Mouse (Mus musculus) neural tube, embryonic 12.5 days (tissue): ENCODE measurements around the gene Rars2. TPM values are rescaled to one million over a fixed set of nuclear protein-coding genes. Genes with fewer than 3 reads are reported as not detected.
A peak's percentile ranks its signal among the peaks of the same experiment; 100 is the strongest.

Experiments
- ATAC-seq: fragments of 200-750 bp; cut with Nextera tagmentation; 2 replicates; pipeline ENCODE4 v1.8.0; 2017; ENCODE audit warnings: low read depth, mild to moderate bottlenecking, moderate TSS enrichment, moderate library complexity; ENCODE audit not compliant: low FRiP score
- H3K27ac ChIP-seq: fragments of 300-500 bp; sonication (generic); 2 replicates; pipeline ENCODE4 v1.5.1; 2016
- H3K27me3 ChIP-seq: fragments of 300-500 bp; sonication (generic); replicated peaks from 2 replicates; pipeline ENCODE4 v1.6.1; 2016; ENCODE audit warnings: mild to moderate bottlenecking
- H3K36me3 ChIP-seq: fragments of 300-500 bp; sonication (generic); 2 replicates; pipeline ENCODE4 v1.6.1; 2016; ENCODE audit warnings: mild to moderate bottlenecking
- H3K4me1 ChIP-seq: fragments of 300-500 bp; sonication (generic); 2 replicates; pipeline ENCODE4 v1.6.1; 2016
- H3K4me2 ChIP-seq: fragments of 300-500 bp; sonication (generic); replicated peaks from 2 replicates; pipeline ENCODE4 v1.6.1; 2016; ENCODE audit warnings: mild to moderate bottlenecking
- H3K4me3 ChIP-seq: fragments of 300-500 bp; sonication (generic); 2 replicates; pipeline ENCODE4 v1.5.1; 2016
- H3K9ac ChIP-seq: fragments of 300-500 bp; sonication (generic); 2 replicates; pipeline ENCODE4 v1.6.1; 2016; ENCODE audit warnings: mild to moderate bottlenecking
- H3K9me3 ChIP-seq: fragments of 300-500 bp; sonication (generic); 2 replicates; pipeline ENCODE4 v1.6.1; 2016; ENCODE audit warnings: mild to moderate bottlenecking
- WGBS: fragments of 180-500 bp; shearing (Covaris S2); methylation state at CpG from one replicate; pipeline ENCODE4 v1.1.7; 2016; 5-methylcytosine and 5-hydroxymethylcytosine counted together
- polyA plus RNA-seq: library from polyadenylated mRNA; unstranded; fragments of >200 nt; fragmentation: Nextera tagmentation; extraction: Ambion mirVana; gene quantifications from 2 replicates; pipeline ENCODE4 v1.2.1, GENCODE M21; 2016

Rars2 gene
- polyA plus RNA-seq, 1 experiment from 2014 or later: 63.5 TPM

- Histone ChIP-seq H3K9ac (peak overlapping the region; percentile 83), H3K4me1 (peaks cover 24% of the 10 kb centered on the region), H3K4me2 (peak overlapping the region; percentile 88), H3K9me3 (no peaks in the 10 kb centered on the region), H3K4me3 (peak overlapping the region; percentile 77), H3K27me3 (no peaks in the 10 kb centered on the region), H3K27ac (no peak overlapping the region), H3K36me3 (peaks cover 5% of the 10 kb centered on the region)
- ATAC-seq: no peak
- 68% methylated on average over 6 of the region's 6 CpGs for WGBS
These were observed 1.1 kb upstream of the Rars2 start for GRCm38 (mm10) chr4:34613571-34614145.

- Histone ChIP-seq H3K36me3 (no peaks in the 10 kb centered on the region), H3K4me3 (peak overlapping the region; percentile 77), H3K27ac (0 out of 2 replicates have a peak overlapping the region, but pooled peaks have one; percentile 64), H3K9me3 (no peaks in the 10 kb centered on the region), H3K9ac (peak overlapping the region; percentile 83), H3K27me3 (no peaks in the 10 kb centered on the region), H3K4me2 (peak overlapping the region; percentile 88), H3K4me1 (peaks cover 24% of the 10 kb centered on the region)
- ATAC-seq: peak; percentile 15
- 3% methylated on average over 13 of the region's 13 CpGs for WGBS
These were observed 546 bp downstream of the Rars2 start for GRCm38 (mm10) chr4:34615303-34615702.

GRCm38 (mm10) chr4:34616146-34616545 lies 1.4 kb downstream of the Rars2 start:
- peaks cover 24% of the 10 kb centered on the region for H3K4me1 ChIP-seq
- 41% methylated on average over 8 of the region's 8 CpGs for WGBS
- peak overlapping the region; percentile 88 for H3K4me2 ChIP-seq
- H3K27me3 ChIP-seq: no peaks in the 10 kb centered on the region
- peak overlapping the region; percentile 77 for H3K4me3 ChIP-seq
- no peaks in the 10 kb centered on the region for H3K36me3 ChIP-seq
- peak overlapping the region; percentile 83 for H3K9ac ChIP-seq
- no peak overlapping the region for H3K27ac ChIP-seq
- no peak for ATAC-seq
- no peaks in the 10 kb centered on the region for H3K9me3 ChIP-seq

- ATAC-seq: no peak
- Histone ChIP-seq H3K4me2 (no peak overlapping the region), H3K27me3 (no peaks in the 10 kb centered on the region), H3K9me3 (no peaks in the 10 kb centered on the region), H3K9ac (no peak overlapping the region), H3K4me3 (no peak overlapping the region), H3K36me3 (peaks cover 36% of the 10 kb centered on the region), H3K4me1 (no peaks in the 10 kb centered on the region), H3K27ac (no peak overlapping the region)
- 92% methylated on average over 4 of the region's 4 CpGs for WGBS
These were observed 10.8 kb downstream of the Rars2 start for GRCm38 (mm10) chr4:34625556-34625955.

GRCm38 (mm10) chr4:34626401-34626800 lies 11.6 kb downstream of the Rars2 start:
- H3K36me3 ChIP-seq: peaks cover 40% of the 10 kb centered on the region

GRCm38 (mm10) chr4:34629956-34630355 lies 15.2 kb downstream of the Rars2 start:
- no peak for ATAC-seq
- H3K36me3 ChIP-seq: peaks cover 48% of the 10 kb centered on the region
- no peak overlapping the region for H3K4me3 ChIP-seq
- no peaks in the 10 kb centered on the region for H3K27me3 ChIP-seq
- no peaks in the 10 kb centered on the region for H3K9me3 ChIP-seq
- no peak overlapping the region for H3K4me2 ChIP-seq
- WGBS: 93% methylated on average over 1 of the region's 1 CpGs
- H3K9ac ChIP-seq: no peak overlapping the region
- H3K27ac ChIP-seq: no peak overlapping the region
- no peaks in the 10 kb centered on the region for H3K4me1 ChIP-seq

More at GRCm38 (mm10) chr4:34626401-34626800, 11.6 kb downstream of the Rars2 start:
- no peak overlapping the region for H3K4me2 ChIP-seq
- no peak overlapping the region for H3K4me3 ChIP-seq
- H3K27ac ChIP-seq: no peak overlapping the region
- no peak overlapping the region for H3K9ac ChIP-seq
- no peaks in the 10 kb centered on the region for H3K4me1 ChIP-seq
- H3K27me3 ChIP-seq: no peaks in the 10 kb centered on the region
- no peak for ATAC-seq
- no peaks in the 10 kb centered on the region for H3K9me3 ChIP-seq
- WGBS: 85% methylated on average over 6 of the region's 6 CpGs

GRCm38 (mm10) chr4:34634129-34634528 lies 19.4 kb downstream of the Rars2 start:
- H3K9ac ChIP-seq: no peak overlapping the region
- H3K4me1 ChIP-seq: no peaks in the 10 kb centered on the region
- no peaks in the 10 kb centered on the region for H3K27me3 ChIP-seq
- no peak overlapping the region for H3K27ac ChIP-seq
- no peak for ATAC-seq
- no peak overlapping the region for H3K4me3 ChIP-seq
- H3K4me2 ChIP-seq: no peak overlapping the region
- H3K9me3 ChIP-seq: no peaks in the 10 kb centered on the region
- WGBS: 95% methylated on average over 7 of the region's 7 CpGs
- H3K36me3 ChIP-seq: peaks cover 25% of the 10 kb centered on the region

- 85% methylated on average over 5 of the region's 5 CpGs for WGBS
- ATAC-seq: no peak
- no peaks in the 10 kb centered on the region for H3K9me3 ChIP-seq
These were observed 21.3 kb downstream of the Rars2 start for GRCm38 (mm10) chr4:34636036-34636435.

GRCm38 (mm10) chr4:34637386-34637785 lies 22.6 kb downstream of the Rars2 start:
- Histone ChIP-seq H3K9ac (no peak overlapping the region), H3K27ac (no peak overlapping the region), H3K4me1 (no peaks in the 10 kb centered on the region), H3K9me3 (no peaks in the 10 kb centered on the region), H3K36me3 (peaks cover 34% of the 10 kb centered on the region), H3K4me2 (no peak overlapping the region), H3K4me3 (no peak overlapping the region), H3K27me3 (no peaks in the 10 kb centered on the region)
- 92% methylated on average over 7 of the region's 7 CpGs for WGBS
- no peak for ATAC-seq

More at GRCm38 (mm10) chr4:34636036-34636435, 21.3 kb downstream of the Rars2 start:
- Histone ChIP-seq H3K27ac (no peak overlapping the region), H3K4me1 (no peaks in the 10 kb centered on the region), H3K27me3 (no peaks in the 10 kb centered on the region), H3K9ac (no peak overlapping the region), H3K4me3 (no peak overlapping the region), H3K4me2 (no peak overlapping the region), H3K36me3 (peaks cover 33% of the 10 kb centered on the region)

GRCm38 (mm10) chr4:34637851-34638250 lies 23.1 kb downstream of the Rars2 start:
- no peak overlapping the region for H3K4me3 ChIP-seq
- H3K4me2 ChIP-seq: no peak overlapping the region
- H3K9ac ChIP-seq: no peak overlapping the region
- H3K27ac ChIP-seq: no peak overlapping the region
- peaks cover 34% of the 10 kb centered on the region for H3K36me3 ChIP-seq
- 92% methylated on average over 4 of the region's 4 CpGs for WGBS
- no peaks in the 10 kb centered on the region for H3K27me3 ChIP-seq
- H3K9me3 ChIP-seq: no peaks in the 10 kb centered on the region
- ATAC-seq: no peak
- no peaks in the 10 kb centered on the region for H3K4me1 ChIP-seq

- WGBS: 71% methylated on average over 5 of the region's 5 CpGs
- H3K27ac ChIP-seq: no peak overlapping the region
- no peaks in the 10 kb centered on the region for H3K27me3 ChIP-seq
- peaks cover 31% of the 10 kb centered on the region for H3K36me3 ChIP-seq
- H3K9me3 ChIP-seq: no peaks in the 10 kb centered on the region
- H3K4me3 ChIP-seq: no peak overlapping the region
- ATAC-seq: no peak
- no peak overlapping the region for H3K9ac ChIP-seq
- H3K4me2 ChIP-seq: no peak overlapping the region
- no peaks in the 10 kb centered on the region for H3K4me1 ChIP-seq
These were observed 25.1 kb downstream of the Rars2 start for GRCm38 (mm10) chr4:34639745-34640364.

GRCm38 (mm10) chr4:34640731-34641130 lies 26.0 kb downstream of the Rars2 start:
- H3K9ac ChIP-seq: no peak overlapping the region
- no peaks in the 10 kb centered on the region for H3K27me3 ChIP-seq
- peaks cover 31% of the 10 kb centered on the region for H3K36me3 ChIP-seq
- no peak overlapping the region for H3K4me3 ChIP-seq
- no peaks in the 10 kb centered on the region for H3K9me3 ChIP-seq
- ATAC-seq: no peak
- H3K27ac ChIP-seq: no peak overlapping the region
- no peaks in the 10 kb centered on the region for H3K4me1 ChIP-seq
- no peak overlapping the region for H3K4me2 ChIP-seq
- 96% methylated on average over 3 of the region's 3 CpGs for WGBS

GRCm38 (mm10) chr4:34644779-34645178 lies 30.0 kb downstream of the Rars2 start:
- Histone ChIP-seq H3K27ac (no peak overlapping the region), H3K36me3 (peaks cover 53% of the 10 kb centered on the region), H3K4me2 (no peak overlapping the region), H3K27me3 (no peaks in the 10 kb centered on the region), H3K9ac (no peak overlapping the region), H3K4me3 (no peak overlapping the region), H3K4me1 (no peaks in the 10 kb centered on the region), H3K9me3 (no peaks in the 10 kb centered on the region)
- no peak for ATAC-seq
